8 mouse cellular contexts compared by ENCODE assay signal in the genomic region with DNA sequence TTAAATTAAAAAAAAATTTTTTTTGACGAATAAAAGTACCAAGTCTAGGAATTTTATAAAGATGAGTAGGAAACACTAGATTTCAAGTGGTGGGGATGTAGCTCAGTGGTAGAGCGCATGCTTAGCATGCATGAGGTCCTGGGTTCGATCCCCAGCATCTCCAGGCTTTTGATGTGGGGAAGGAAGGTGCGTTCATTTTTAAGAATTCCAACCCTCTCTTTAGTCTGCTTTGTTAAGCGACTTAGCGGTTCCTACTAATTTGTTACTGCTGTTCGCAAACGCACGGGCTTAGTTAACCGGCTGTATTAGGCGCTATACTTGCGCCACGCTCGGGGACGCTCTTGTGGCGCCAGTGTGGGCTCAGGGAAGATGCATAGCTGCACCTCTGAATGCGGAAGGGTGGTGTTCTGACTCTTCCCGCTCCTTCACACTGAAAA. TPM values are rescaled to one million over a fixed set of nuclear protein-coding genes. Genes with fewer than 3 reads are reported as not detected.
DNase-seq lines count a peak whose midpoint lies in the region; ATAC-seq lines count a peak whose summit lies in the region.

No protein-coding gene starts in this region.

- H3K27ac ChIP-seq in hindbrain, embryonic 10.5 days = peak overlapping the region; percentile 60
- H3K27ac ChIP-seq in limb, embryonic 12.5 days = no peak overlapping the region
- peak overlapping the region; percentile 41; the same call in 1 of the 2 replicates for H3K27ac ChIP-seq in neural tube, embryonic 15.5 days (replicated peaks)

- peak; percentile 67; the same call in 1 of the 2 replicates for ATAC-seq in limb, embryonic 12.5 days (ENCODE audit: insufficient number of reproducible peaks, insufficient read depth, low FRiP score, low TSS enrichment, low read depth)
- ATAC-seq in neural tube, embryonic 15.5 days (ENCODE audit: low FRiP score) = peak; percentile 94
- no peak for ATAC-seq in inflammation-experienced regulatory T-cells, adult 6 months

- H3K4me2 ChIP-seq in limb, embryonic 12.5 days = peak overlapping the region; percentile 62
- peak overlapping the region; percentile 70 for H3K4me2 ChIP-seq in neural tube, embryonic 15.5 days

- no peaks in the 10 kb centered on the region for H3K9me3 ChIP-seq in hindbrain, embryonic 10.5 days
- H3K9me3 ChIP-seq in limb, embryonic 12.5 days = no peaks in the 10 kb centered on the region
- H3K9me3 ChIP-seq in neural tube, embryonic 15.5 days (replicated peaks) = no peaks in the 10 kb centered on the region

- under 1% methylated on average over 18 of the region's 18 CpGs for WGBS in hindbrain, embryonic 10.5 days
- WGBS in limb, embryonic 12.5 days = under 1% methylated on average over 18 of the region's 18 CpGs
- WGBS in neural tube, embryonic 15.5 days = under 1% methylated on average over 18 of the region's 18 CpGs

- H3K36me3 ChIP-seq in hindbrain, embryonic 10.5 days = no peaks in the 10 kb centered on the region
- H3K36me3 ChIP-seq in limb, embryonic 12.5 days = no peaks in the 10 kb centered on the region
- H3K36me3 ChIP-seq in neural tube, embryonic 15.5 days = no peaks in the 10 kb centered on the region

- H3K4me3 ChIP-seq in hindbrain, embryonic 10.5 days = peak overlapping the region; percentile 63
- H3K4me3 ChIP-seq in limb, embryonic 12.5 days (replicated peaks) = peak overlapping the region; percentile 45
- H3K4me3 ChIP-seq in neural tube, embryonic 15.5 days (replicated peaks) = peak overlapping the region; percentile 53

- peak overlapping the region; percentile 37; the same call in 1 of the 2 replicates for H3K9ac ChIP-seq in limb, embryonic 12.5 days (replicated peaks)
- peak overlapping the region; percentile 42 for H3K9ac ChIP-seq in neural tube, embryonic 15.5 days (replicated peaks)

- peaks cover 24% of the 10 kb centered on the region; the same call in 1 of the 2 replicates for H3K4me1 ChIP-seq in hindbrain, embryonic 10.5 days (replicated peaks)
- no peaks in the 10 kb centered on the region; the same call in 1 of the 2 replicates for H3K4me1 ChIP-seq in limb, embryonic 12.5 days (replicated peaks)
- H3K4me1 ChIP-seq in neural tube, embryonic 15.5 days = peaks cover 23% of the 10 kb centered on the region

- peaks cover 44% of the 10 kb centered on the region for H3K27me3 ChIP-seq in hindbrain, embryonic 10.5 days (ENCODE audit: insufficient read depth, poor library complexity, severe bottlenecking)
- H3K27me3 ChIP-seq in limb, embryonic 12.5 days = peaks cover 51% of the 10 kb centered on the region
- H3K27me3 ChIP-seq in neural tube, embryonic 15.5 days (replicated peaks) = peaks cover 28% of the 10 kb centered on the region

- peak; percentile 44 for DNase-seq in adrenal gland, adult 2 months
- DNase-seq in adrenal gland, adult 8-10 months = no peak
- DNase-seq in NIH3T3 (ENCODE audit: low read depth) = peak; percentile 72
- peak; percentile 94 for DNase-seq in embryo, embryonic 10.5 days (ENCODE audit: low spot score)
- peak; percentile 83 for DNase-seq in hindbrain, embryonic 10.5 days (ENCODE audit: low spot score)

RNA-seq across cellular contexts. Expression of gene Gpx5, which starts 32.8 kb away (rescaled TPM):
- not detected for total RNA-seq in adrenal gland, adult 2 months (2021)
- polyA plus RNA-seq in adrenal gland, adult 2 months (2012; rRNA removed) = not detected in 2 replicates
- total RNA-seq in adrenal gland, adult 8-10 months (2022) = not detected
- polyA plus RNA-seq in hindbrain, embryonic 10.5 days (2016; fragmentation: Nextera tagmentation; extraction: Ambion mirVana) = not detected in 2 replicates
- not detected in 2 replicates for polyA plus RNA-seq in limb, embryonic 12.5 days (2016; fragmentation: Nextera tagmentation; extraction: Ambion mirVana)
- polyA plus RNA-seq in neural tube, embryonic 15.5 days (2015; fragmentation: Nextera tagmentation; extraction: Ambion mirVana) = not detected in 2 replicates
- not detected for polyA plus RNA-seq in inflammation-experienced regulatory T-cells, adult 6 months (2017; shearing (Covaris generic))

RNA-seq across cellular contexts. Expression of gene Gpx6, which starts 52.2 kb away (rescaled TPM):
- not detected for total RNA-seq in adrenal gland, adult 2 months (2021)
- polyA plus RNA-seq in adrenal gland, adult 2 months (2012; rRNA removed) = not detected in 2 replicates
- total RNA-seq in adrenal gland, adult 8-10 months (2022) = not detected
- 0.12 TPM in 1 of 2 replicates, not detected in the other for polyA plus RNA-seq in hindbrain, embryonic 10.5 days (2016; fragmentation: Nextera tagmentation; extraction: Ambion mirVana)
- polyA plus RNA-seq in limb, embryonic 12.5 days (2016; fragmentation: Nextera tagmentation; extraction: Ambion mirVana) = 0.60 and 0.73 TPM in 2 replicates
- polyA plus RNA-seq in neural tube, embryonic 15.5 days (2015; fragmentation: Nextera tagmentation; extraction: Ambion mirVana) = 0.24 and 0.27 TPM in 2 replicates
- not detected for polyA plus RNA-seq in inflammation-experienced regulatory T-cells, adult 6 months (2017; shearing (Covaris generic))
